Mouse (Mus musculus) gastrocnemius, postnatal 25 days (tissue): ENCODE measurements around the gene Gm11084. TPM values are rescaled to one million over a fixed set of nuclear protein-coding genes. Genes with fewer than 3 reads are reported as not detected.
"Not testable (repeated sequence)": the region's sequence is repeated elsewhere in the genome, so short reads cannot be mapped to it uniquely, and the experiment has no call there.

ENCODE experiments used
- DNase-seq: peaks from one replicate; pipeline ENCODE4 v3.0.0; 2022
- long read RNA-seq, 2 experiments: library from polyadenylated mRNA; stranded (forward); transcript quantifications; one replicate each; pipeline ENCODE4 v2.0.0; 2021
- total RNA-seq, 2 experiments: library from RNA; stranded (reverse); gene quantifications; 1 replicate in 1 of 2; 2 replicates in 1 of 2; pipeline ENCODE4 v1.2.3; 2021

The Gm11084 gene
- not detected for total RNA-seq
- long read RNA-seq, experiment 1, partial matches to known transcripts = 0 of 1 reads
- long read RNA-seq, experiment 1, other reads (novel, unspliced or antisense) = 1 of 1 reads
- long read RNA-seq, experiment 2 = 0 reads

DNA sequence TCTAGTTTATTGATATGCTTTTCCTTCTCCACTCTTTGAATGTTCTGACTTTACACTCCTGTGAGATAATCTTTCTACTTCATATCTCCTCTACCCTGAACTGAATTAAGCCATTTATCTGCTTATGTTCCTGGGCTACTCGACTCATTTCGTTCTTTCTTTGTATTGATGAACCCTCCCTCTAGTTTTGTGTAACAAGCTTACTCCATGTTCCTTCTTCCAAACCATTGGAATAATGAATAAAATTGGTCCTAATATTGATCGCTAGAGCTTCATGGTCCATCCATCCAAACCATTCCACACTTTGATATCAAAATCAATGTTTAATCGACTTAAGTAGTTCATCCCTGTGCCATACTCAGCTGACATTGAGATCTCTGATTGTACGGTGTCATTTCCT lies at the start of gene Gm11084:
Gene Gm11084 (minus strand): TSS at position 101 of the 400 bp plus-strand sequence.
- DNase-seq = no peak

DNA sequence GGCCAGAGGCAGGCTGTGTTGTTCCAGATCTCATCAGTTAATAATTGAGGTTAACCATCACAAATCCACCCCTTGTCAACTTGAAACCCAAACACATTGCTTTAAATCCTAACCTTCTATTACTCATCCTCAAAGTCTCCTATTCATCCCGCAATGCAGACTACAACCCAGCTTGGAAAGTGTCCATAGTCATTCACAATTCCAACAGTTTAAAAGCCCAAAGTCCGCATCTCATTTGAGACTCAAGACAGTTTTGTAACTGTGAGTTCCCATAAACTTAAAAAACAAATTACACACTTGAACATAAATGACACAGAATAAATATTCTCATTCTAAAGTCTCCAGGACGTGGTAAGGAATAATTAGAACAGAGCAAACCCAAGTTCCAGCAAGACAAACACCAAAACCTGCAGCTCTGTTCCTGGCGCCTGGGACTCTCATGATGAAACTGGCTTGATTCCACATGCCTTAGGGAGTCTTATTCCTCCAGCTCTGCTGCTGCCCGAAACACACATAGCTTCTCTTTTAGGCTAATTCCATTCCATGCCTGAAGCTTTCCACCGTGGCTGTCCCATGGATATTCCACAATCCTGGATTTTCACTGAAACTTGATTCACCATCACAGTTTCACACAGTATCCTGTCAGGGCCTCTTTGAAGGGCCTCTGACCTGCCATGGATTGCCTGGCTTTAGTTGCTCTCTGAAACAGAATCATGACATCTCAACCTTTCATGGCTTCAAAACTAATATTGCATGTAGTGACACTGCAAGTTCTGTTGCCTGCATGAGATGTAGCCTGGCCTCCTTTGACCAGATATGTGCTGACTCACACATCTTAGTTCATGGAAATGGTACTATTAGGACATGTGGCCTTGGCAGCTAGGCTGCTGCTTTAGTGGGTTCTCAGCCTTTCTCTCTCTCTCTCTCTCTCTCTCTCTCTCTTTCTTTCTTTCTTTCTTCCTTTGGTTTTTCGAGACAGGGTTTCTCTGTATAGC lies 44.8 kb upstream of the Gm11084 start:
- no peak for DNase-seq

DNA sequence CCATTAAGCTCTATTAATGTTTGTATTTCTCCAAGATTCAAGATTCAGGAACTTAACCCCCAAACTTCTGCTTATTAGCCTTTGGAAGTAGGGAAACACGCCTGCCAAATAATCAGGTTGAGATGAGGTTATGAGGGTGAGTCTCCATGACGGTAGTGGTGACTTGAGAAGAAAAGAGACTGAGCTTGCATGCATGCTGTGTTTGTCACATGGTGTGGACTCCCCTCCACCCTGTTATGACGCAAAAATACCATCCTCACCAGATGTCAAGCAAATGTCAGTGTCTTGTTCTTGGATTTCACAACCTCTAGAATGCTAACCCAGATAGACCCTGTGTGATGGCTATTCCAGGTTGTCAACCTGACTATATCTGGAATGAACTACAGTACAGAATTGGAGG lies 43.3 kb upstream of the Gm11084 start:
- no peak for DNase-seq

DNA sequence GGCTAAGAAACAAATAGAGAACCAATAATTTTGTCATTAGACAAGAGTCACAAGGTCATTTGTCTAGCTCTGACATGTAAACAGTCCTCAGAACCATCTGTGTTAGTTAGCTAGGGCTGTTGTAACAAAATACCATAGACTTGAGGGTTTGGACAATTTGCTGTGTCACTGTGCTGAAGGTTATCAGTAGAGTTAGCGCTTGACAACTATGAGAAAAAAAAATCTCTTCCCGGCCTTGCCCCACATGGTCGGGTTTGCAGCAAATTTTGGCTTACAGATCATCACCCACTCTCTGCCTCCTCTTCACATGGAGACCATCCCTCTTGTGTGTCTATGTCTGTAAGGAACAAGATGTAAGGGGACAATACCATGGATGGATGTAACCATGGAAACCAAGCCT lies 41.5 kb upstream of the Gm11084 start:
- DNase-seq = no peak

DNA sequence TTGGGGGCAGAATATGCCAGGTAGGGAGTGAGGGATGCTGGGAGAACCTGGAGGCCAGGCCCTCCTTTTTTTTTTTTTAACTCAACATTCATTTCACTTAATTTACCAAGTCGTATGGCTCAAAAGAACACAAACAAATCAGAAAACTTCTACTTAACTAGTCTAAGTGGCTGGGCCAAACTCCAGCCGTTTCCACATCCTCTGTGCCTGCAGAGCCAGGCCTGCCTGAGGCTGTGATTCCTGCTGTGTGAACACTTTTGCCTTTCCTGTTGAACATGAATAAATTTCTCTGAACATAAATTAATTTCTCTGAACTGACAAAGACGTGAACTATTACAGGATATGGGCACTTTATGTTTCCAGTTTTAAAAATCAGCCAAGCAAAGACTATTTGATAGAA lies 40.6 kb upstream of the Gm11084 start:
- no peak for DNase-seq

DNA sequence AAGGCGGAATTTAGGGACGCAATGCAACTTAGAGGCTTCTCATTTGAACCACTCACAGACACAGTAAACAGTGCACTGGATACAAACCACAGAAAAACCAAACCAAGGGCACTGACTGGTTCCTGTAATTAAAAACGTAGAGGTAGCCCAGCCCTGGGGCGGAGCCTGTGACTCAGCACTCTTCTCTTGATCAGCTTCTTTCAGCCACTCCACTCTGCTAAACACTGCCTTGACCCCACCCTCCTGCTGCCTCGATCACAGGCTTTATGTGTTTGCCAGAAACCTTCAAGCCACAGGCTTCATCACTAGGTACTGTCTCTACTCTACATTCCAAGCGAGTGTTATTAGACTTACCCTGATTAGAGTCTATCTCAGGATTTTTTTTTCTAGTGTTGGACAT lies 37.3 kb upstream of the Gm11084 start:
- no peak for DNase-seq

DNA sequence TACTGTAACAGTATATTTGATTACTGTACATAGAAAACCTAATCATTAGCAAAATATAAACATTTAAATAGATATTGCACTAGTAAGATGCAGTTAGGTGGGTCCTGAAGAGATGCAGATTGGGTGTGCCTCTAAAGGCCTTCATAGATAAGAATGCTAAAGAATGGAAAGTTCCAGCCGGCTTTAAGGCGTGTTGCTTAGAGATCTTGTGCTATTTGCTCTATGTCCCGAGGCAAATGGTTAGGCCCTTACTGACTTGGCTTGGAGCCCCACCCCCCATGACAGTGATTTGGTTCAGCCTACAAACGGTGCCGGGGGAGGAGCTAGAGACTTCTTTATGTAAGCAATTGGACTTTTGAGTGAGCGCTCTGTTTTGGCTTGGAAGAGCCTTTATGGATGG lies 34.5 kb upstream of the Gm11084 start:
- no peak for DNase-seq

DNA sequence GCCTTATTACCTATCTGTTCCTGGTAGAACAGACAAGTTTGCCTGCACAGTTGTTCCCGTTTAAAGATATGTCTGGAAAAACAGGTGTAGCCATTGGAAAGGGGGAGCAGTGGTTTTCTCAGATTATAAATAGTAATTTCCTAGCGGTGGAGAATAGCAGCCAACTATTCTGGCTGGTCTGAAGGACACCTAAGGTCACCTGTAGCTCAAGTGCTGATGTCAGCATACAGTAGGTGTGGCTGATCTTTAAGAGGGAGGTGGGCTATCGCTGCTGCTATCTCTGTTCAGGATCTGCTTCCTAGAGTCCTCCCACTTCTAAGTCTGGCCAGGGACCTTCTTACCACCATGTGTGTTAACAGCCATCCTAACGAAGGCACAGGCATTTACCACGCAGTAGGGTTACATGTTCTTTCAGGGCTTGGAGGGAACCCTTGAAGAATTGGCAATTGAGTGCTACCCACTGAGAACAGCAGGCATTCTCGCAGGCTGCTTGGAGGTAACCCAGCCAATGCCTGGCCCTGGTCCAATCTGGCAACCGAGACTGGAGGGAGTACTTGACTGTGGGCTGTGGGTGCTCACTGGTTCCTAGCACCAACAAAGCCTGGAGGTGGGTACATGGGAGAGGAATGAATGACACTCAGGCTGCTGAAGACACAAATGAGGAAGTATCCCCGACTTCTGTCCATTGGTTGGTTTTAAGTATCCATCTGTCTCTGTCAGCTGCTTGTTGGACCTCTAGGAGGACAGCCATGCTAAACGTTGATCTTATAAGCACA lies 33.0 kb upstream of the Gm11084 start:
- peak; percentile 30 for DNase-seq

DNA sequence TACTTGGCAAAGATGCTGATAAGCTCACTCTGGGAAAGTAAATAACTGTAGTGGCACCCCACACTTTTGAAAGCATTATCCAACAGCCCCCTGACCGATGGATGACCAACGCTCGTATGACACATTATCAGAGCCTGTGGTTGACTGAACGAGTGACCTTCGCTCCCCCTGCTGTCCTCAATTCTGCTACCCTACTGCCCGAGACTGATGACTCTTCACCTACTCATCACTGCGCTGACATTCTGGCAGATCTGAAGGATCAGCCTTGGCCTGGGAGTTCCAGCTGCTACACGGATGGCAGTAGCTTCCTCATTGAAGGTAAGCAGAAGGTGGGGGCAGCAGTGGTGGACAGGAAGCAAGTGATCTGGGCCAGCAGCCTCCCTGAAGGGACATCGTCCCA lies 27.5 kb upstream of the Gm11084 start:
- not testable (repeated sequence) for DNase-seq

DNA sequence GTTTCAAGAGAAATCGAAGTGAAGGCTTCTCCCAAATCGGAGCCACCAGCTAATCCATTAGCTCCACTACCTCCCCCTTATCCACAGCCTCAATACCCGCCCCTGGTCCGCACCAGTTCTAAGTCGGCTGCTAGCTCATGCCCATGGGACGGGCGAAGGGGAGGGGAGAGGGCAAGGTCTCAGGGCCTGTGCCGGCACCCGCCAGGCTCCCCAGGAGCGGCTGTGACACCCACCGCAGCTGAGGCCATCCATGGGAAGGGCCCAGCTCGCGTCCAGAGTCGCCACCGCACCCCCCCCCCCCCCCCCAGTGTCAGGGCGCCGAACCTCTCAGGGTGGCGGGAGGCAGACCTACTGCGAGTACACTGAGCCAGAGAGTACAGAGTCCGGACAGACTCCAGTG lies 26.1 kb upstream of the Gm11084 start:
- no peak for DNase-seq

DNA sequence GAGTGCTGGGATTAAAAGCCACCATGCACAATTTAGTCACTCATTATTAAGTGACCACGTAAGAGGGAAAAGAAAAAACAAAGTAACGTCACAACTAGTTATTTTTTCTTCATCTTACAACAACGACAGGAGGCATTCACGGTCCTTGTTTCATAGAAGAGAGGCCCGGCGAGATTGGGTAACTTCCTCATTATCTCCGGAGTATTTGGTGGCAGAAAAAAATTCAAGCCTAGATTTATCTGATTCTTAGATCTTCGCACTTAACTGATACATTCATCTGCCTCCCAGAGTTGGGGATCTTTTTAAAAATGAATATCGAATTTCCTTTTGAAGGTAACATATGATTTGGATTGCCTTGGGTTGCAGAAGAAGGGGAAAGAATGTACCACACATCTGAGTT lies 21.0 kb upstream of the Gm11084 start:
- no peak for DNase-seq

DNA sequence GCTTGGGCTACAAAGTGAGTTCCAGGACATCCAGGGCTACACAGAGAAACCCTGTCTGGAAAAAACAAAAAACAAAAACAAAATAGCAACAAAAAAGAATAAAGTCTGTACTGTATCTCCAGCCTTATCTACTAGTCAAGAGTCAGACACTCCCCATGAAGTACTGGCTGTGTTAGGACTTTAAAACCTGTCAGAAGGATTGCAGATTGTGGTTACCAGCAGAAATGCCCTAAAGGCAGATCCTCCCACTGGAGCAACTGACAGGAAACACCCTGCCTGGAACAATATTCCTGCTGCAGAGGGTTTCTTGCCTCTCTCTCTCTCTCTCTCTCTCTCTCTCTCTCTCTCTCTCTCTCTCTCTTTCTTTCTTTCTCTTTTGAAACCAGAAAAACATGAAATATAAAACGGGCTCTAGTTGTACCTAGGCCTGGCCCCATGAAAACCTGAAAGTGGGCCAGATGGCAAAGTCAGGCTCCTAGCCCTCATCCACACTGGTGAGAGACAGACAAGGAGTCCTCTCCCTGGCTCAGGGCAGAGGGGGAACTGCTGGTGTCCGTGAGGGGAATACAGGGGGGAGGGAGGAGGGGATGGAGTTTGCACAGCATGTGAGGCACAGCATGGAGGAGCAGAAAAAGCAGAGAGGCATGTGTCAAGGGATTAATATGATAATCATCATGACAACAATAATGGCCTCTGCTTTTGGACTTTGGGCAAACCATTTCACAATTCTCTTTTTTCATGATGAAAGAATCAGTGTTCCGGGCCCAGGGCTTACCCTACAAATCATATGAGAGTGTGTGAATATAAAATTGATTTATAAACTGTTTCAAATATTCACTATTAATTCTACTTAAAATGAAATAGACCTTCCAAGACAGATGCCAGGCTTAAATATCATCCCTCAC lies 19.3 kb upstream of the Gm11084 start:
- DNase-seq = peak; percentile 24

DNA sequence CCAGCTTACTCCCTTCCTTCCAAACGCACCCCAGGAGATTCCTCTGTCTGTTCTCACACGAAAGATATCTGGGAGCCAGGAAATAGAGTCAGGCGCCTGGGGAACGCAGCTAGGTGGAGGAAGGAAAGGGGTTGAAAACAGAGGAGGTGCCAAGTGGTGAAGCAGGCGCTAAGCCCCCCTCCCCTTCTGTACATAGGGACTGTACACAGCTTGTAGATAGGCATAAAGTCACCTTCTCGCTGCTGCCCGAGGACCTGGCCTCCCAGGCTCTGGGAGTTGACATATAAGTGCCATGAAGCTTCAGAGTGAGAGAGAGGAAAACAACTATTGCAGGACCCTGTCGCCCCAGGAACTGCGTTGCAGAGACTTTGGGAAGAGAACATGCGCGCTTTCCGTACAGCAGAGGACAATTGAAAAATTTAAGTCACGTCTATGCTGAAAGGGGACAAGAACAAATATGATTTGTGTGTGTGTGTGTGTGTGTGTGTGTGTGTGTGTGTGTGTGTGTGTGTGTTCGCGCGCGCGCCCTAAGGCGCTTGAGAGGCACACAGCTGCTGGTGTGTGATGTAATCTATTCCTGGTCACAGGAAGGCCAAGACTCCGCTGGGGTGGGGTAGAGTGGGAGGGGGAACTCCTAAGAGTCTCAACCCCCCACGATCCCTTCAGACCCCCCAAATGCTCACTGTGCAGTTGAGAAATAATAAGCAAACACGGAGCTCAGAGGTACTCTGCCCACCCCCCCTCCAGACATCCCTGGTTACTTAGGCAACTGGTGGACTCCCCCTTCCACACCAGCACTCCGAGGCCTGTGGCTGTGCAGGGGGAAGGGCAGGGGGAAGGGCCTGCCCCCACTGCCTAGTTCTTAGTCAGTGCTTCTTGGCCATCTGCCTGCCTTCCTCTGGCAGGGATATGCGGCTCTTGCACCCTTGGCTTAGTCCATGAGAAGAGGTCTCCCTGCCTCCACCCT lies 17.5 kb upstream of the Gm11084 start:
- peak; percentile 92 for DNase-seq

DNA sequence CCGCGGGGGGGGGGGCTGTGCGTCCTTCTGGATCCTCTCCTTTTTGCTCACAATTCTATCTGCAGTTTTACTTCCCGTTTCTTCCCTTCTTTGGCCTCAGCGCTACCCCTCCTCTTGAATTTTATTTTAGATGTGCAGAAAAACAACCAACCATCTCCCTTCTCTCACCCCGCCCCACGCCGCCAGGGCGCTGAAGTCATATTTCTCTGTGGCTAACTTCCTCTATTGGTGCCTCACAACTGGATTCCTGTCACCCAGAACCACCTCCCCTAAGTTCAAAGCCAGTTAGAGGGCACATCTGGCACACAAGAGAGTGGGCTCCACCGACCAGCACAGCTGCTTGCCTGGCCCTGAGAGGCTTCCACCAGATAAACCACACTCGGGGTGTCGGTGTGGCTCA lies 16.5 kb upstream of the Gm11084 start:
- DNase-seq = peak; percentile 46

DNA sequence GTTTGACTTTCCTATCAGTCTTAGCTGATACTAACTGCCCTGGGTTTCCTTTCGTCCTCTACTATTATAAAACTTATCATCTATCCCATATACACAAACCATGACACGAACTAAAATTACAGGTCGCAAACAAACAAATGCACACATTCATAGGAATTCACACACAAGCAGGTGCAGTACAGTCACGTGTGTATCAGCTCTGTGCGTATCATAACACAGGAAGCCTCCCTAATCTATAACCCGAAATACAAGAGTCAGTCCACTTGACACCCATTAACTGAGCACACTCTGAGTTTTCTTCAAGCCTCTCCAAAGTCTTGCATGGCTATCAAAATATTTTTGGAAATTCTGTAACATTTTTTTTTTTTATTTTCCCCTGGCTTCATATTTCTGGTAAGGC lies 15.9 kb upstream of the Gm11084 start:
- no peak for DNase-seq

DNA sequence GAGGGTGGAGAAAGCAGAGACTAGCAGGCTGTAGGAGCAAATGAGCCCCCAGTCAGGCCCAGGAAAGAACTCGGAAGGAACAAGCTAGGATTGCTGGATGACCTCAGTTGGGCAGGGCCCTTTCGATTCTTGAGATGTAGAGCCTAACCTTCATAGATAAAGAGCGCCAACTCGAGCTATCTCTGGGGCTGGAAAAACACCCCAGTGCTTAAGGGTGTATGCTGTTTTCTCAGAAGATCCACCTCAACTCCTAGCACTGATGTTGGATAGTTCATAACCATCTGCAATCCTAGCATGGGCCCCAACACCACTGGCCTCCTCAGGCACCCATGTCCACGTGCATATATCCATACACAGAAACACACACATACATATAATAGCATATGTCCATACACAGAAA lies 15.5 kb upstream of the Gm11084 start:
- no peak for DNase-seq

DNA sequence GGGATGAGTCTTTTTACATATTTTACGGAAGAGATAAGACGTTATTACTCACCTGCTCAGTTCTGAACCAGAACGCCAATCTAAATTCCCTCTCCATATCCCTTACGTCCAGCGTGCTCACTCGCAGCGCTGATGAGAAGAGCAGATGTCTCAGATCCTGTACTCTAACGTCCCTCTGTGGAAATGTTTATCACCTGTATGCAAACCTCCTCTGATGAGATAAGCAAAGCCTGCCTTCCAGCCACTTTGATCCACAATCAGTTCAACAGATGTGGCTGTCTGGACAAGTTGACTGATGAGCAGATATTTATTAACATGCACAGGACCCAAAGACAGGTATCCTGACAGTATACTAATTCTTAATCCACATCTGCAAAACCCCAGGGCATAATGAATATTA lies 13.7 kb upstream of the Gm11084 start:
- DNase-seq = no peak

DNA sequence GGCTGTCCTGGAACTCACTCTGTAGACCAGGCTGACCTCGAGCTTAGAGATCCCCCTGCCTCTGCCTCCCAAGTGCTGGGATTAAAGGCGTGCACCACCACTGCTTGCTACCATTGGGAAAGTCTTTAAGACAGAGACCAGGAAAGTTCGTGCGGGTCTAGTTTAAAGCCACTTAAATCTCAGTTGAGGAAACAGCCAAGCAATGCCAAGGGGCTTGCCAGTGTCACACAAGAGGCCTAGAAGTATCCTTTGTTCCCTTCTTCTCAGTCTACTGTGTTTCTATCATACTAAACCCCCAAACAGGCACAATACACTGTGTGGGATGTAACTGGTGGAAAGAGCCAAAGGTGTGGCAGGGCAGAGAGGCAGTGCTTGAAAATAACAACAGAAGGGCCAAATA lies 11.1 kb upstream of the Gm11084 start:
- no peak for DNase-seq

DNA sequence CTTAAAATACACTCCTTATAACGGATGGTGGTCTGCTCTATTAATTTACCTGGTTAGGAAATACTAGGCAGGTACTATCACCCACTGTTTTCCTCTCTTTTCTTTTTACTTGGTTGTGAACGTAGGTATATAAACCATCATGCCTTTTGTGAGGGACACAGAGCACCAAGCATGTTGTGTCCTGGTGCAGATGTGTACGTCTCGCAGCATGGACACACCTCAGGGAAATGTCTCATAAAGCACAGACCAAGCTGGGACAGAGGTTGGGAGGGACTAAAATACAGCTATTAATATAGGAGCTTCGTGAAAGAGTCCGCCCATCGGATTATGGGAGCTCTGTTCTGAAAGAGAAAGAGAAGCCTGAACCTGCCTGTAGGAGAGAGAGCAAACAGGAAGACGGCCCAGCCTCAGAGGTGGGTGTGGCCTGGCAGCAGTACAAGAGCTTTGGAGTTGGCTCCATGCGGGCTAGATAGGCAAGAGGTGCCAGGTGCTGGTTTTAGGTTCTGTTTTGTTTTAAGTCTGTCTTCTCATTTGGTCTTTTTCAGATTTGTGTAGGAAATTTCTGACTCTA lies 10.4 kb upstream of the Gm11084 start:
- DNase-seq = peak; percentile 50

DNA sequence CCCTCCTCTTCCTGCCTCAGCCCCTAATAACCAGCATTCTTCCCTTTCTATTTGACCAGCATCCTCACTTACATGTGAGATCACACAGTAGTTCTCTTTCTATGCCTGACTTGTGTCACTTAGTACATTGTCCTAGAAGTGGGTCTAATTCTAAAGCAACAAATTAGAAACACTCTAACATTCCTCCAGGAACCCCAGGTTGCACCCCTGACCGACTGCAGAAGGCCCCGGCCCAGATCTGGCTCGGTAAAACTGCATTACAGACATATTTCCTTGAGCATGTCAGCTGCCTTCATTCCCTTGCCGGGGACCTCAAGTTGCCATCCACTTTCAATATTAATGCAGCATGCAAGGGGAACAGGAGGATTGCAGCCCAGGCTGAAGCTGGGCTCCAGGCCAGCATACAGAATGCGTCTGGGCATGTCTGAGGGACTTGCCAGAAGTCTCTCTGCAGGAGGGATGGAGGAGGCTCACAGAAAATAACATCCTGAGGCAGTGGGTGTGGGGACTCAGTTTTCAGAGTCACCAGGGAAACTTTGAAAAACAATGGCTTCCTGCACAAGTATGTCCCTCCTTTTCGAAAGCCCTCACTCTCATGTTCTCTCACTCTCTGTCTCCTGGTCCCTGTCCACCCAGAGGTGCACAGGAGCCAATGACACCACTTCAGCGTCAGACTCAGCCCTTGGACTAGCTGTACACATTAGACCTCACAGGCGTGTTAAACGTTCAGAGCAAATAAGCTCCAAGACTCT lies 9.0 kb upstream of the Gm11084 start:
- peak; percentile 36 for DNase-seq
